In the genomic region with DNA sequence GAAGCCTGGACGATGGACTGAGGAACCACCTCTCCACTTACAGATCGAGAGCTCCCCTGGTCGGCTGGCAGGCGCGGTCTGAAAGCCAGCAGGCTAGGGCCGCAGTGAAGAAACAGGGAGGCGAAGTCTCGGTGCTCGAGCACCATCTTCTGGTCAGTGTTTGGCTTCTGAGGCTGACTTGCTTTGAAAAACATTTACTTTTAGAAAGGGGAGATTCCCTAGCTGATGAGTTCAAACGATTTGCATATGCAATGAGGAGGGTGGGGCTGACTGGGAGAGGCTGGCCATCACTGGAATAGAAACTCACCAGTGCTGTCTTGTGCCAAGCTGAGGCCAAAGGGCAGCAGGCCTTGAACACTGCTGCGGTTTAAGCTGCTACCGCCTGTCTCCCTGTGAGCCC, we compare ENCODE assay signal across 9 mouse cellular contexts. TPM values are rescaled to one million over a fixed set of nuclear protein-coding genes. Genes with fewer than 3 reads are reported as not detected.
DNase-seq lines count a peak whose midpoint lies in the region.
"Had no signal": no experiment of that assay in that cellular context is flagged by ENCODE, and none has a peak within 500 bp of the region (broad histone marks: within the 10 kb centered on the region; RNA-seq: fewer than 3 reads in every experiment).

No protein-coding gene starts in this region.

- intact Hi-C loops in heart, postnatal 14 days (cut with DNase I) = loop anchor here (5.0 kb wide), 2 partner anchors 74 to 329 kb away; no protein-coding TSS in a partner anchor

- WGBS in large intestine, adult 2 months = 16% methylated on average over 12 of the region's 12 CpGs

- peak; percentile 52 for DNase-seq in layer of hippocampus, adult 11-12 months (ENCODE audit: low spot score)
- no peak for DNase-seq in layer of hippocampus, adult 9-10 months (ENCODE audit: low spot score)
- DNase-seq in cerebellum, postnatal 14 days = peak; percentile 86 to 89
- peak; percentile 18 to 47 for DNase-seq in heart, postnatal 14 days
- peak; percentile 22 for DNase-seq in large intestine, adult 2 months (ENCODE audit: low read depth, low spot score)
- DNase-seq in lung, postnatal 10 days = peak; percentile 73
- DNase-seq in retina, postnatal 1 day = peak; percentile 79
- DNase-seq in urinary bladder, adult 2 months (ENCODE audit: low spot score) = no peak

RNA-seq across cellular contexts. Expression of a gene that starts 24.7 kb away (rescaled TPM):
- total RNA-seq in heart, postnatal 14 days (2021) = not detected
- 0.15 and 0.17 TPM in 2 replicates for polyA plus RNA-seq in large intestine, adult 2 months (2012; rRNA removed)
- 0.03 and 0.07 TPM in 2 replicates for polyA plus RNA-seq in urinary bladder, adult 2 months (2012; rRNA removed)
- polyA plus RNA-seq: heart, embryonic 16.5 days had no signal

Comparison
In these comparisons a context has a peak if more than half of its experiments do, and no peak if none do; other contexts are left out.
1. DNase-seq: peak in layer of hippocampus, adult 11-12 months (single experiment), cerebellum, postnatal 14 days (2 of 2), heart, postnatal 14 days (2 of 2), large intestine, adult 2 months (single experiment), lung, postnatal 10 days (single experiment) and retina, postnatal 1 day (single experiment); none in layer of hippocampus, adult 9-10 months (single experiment) and urinary bladder, adult 2 months (single experiment).